Mouse (Mus musculus): ENCODE measurements at regions not wholly inside any gene's neighbourhood (a gene's known extent, or its start where the extent isn't known, plus 50 kb on each side); places are given as distances from the start of the nearest gene placed in this dataset.
"Not testable (repeated sequence)": the region's sequence is repeated elsewhere in the genome, so short reads cannot be mapped to it uniquely, and the experiment has no call there.

- ATAC-seq (ENCODE audit: low FRiP score, low TSS enrichment): no peak
- H3K27me3 ChIP-seq (ENCODE audit: insufficient read depth, low read length): no peaks in the 10 kb centered on the region
- no peak overlapping the region for H3K27ac ChIP-seq (ENCODE audit: low read length)
- no peak overlapping the region for H3K4me3 ChIP-seq (ENCODE audit: low read length)
- H3K4me2 ChIP-seq (replicated peaks; ENCODE audit: low read depth, low read length): no peak overlapping the region
- H3K9me3 ChIP-seq (ENCODE audit: low read length): no peaks in the 10 kb centered on the region
- no peaks in the 10 kb centered on the region for H3K4me1 ChIP-seq (ENCODE audit: insufficient read depth, low read length)
- H3K36me3 ChIP-seq (ENCODE audit: insufficient read depth, low read length): no peaks in the 10 kb centered on the region
- H3K9ac ChIP-seq (replicated peaks; ENCODE audit: low read length): no peak overlapping the region
- 71% methylated on average over 1 of the region's 1 CpGs for WGBS
These were observed 852.6 kb downstream of the Gm9195 start for GRCm38 (mm10) chr14:71639083-71639482.

- H3K27me3 ChIP-seq (ENCODE audit: insufficient read depth, low read length): no peaks in the 10 kb centered on the region
- no peak overlapping the region for H3K9ac ChIP-seq (replicated peaks; ENCODE audit: low read length)
- no peak overlapping the region for H3K4me2 ChIP-seq (replicated peaks; ENCODE audit: low read depth, low read length)
- WGBS: 90% methylated on average over 1 of the region's 1 CpGs
- no peak for ATAC-seq (ENCODE audit: low FRiP score, low TSS enrichment)
- no peaks in the 10 kb centered on the region for H3K9me3 ChIP-seq (ENCODE audit: low read length)
- no peak overlapping the region for H3K4me3 ChIP-seq (ENCODE audit: low read length)
- H3K4me1 ChIP-seq (ENCODE audit: insufficient read depth, low read length): no peaks in the 10 kb centered on the region
- H3K36me3 ChIP-seq (ENCODE audit: insufficient read depth, low read length): no peaks in the 10 kb centered on the region
- no peak overlapping the region for H3K27ac ChIP-seq (ENCODE audit: low read length)
These were observed 856.5 kb downstream of the Gm9195 start for GRCm38 (mm10) chr14:71635091-71635490.

- Histone ChIP-seq H3K4me3 (ENCODE audit: low read length) (no peak overlapping the region), H3K9ac (replicated peaks; ENCODE audit: low read length) (no peak overlapping the region), H3K27ac (ENCODE audit: low read length) (no peak overlapping the region), H3K27me3 (ENCODE audit: insufficient read depth, low read length) (no peaks in the 10 kb centered on the region), H3K4me2 (replicated peaks; ENCODE audit: low read depth, low read length) (no peak overlapping the region), H3K4me1 (ENCODE audit: insufficient read depth, low read length) (no peaks in the 10 kb centered on the region), H3K36me3 (ENCODE audit: insufficient read depth, low read length) (no peaks in the 10 kb centered on the region), H3K9me3 (ENCODE audit: low read length) (no peaks in the 10 kb centered on the region)
- no peak for ATAC-seq (ENCODE audit: low FRiP score, low TSS enrichment)
- 81% methylated on average over 4 of the region's 4 CpGs for WGBS
These were observed 881.8 kb downstream of the Gm9195 start for GRCm38 (mm10) chr14:71609698-71610301.

GRCm38 (mm10) chr14:71603710-71604109 lies 887.9 kb downstream of the Gm9195 start:
- H3K4me1 ChIP-seq (ENCODE audit: insufficient read depth, low read length): no peaks in the 10 kb centered on the region
- no peaks in the 10 kb centered on the region for H3K27me3 ChIP-seq (ENCODE audit: insufficient read depth, low read length)
- H3K9me3 ChIP-seq (ENCODE audit: low read length): no peaks in the 10 kb centered on the region
- no peak overlapping the region for H3K4me2 ChIP-seq (replicated peaks; ENCODE audit: low read depth, low read length)
- no peak overlapping the region for H3K27ac ChIP-seq (ENCODE audit: low read length)
- 75% methylated on average over 2 of the region's 2 CpGs for WGBS
- H3K36me3 ChIP-seq (ENCODE audit: insufficient read depth, low read length): no peaks in the 10 kb centered on the region
- H3K4me3 ChIP-seq (ENCODE audit: low read length): no peak overlapping the region
- no peak overlapping the region for H3K9ac ChIP-seq (replicated peaks; ENCODE audit: low read length)
- no peak for ATAC-seq (ENCODE audit: low FRiP score, low TSS enrichment)

- H3K9ac ChIP-seq (replicated peaks; ENCODE audit: low read length): no peak overlapping the region
- H3K9me3 ChIP-seq (ENCODE audit: low read length): no peaks in the 10 kb centered on the region
- no peak overlapping the region for H3K27ac ChIP-seq (ENCODE audit: low read length)
- no peaks in the 10 kb centered on the region for H3K27me3 ChIP-seq (ENCODE audit: insufficient read depth, low read length)
- no peak for ATAC-seq (ENCODE audit: low FRiP score, low TSS enrichment)
- 47% methylated on average over 3 of the region's 3 CpGs for WGBS
- H3K4me2 ChIP-seq (replicated peaks; ENCODE audit: low read depth, low read length): no peak overlapping the region
- no peaks in the 10 kb centered on the region for H3K36me3 ChIP-seq (ENCODE audit: insufficient read depth, low read length)
- H3K4me1 ChIP-seq (ENCODE audit: insufficient read depth, low read length): no peaks in the 10 kb centered on the region
- H3K4me3 ChIP-seq (ENCODE audit: low read length): no peak overlapping the region
These were observed 893.8 kb downstream of the Gm9195 start for GRCm38 (mm10) chr14:71597859-71598258.

GRCm38 (mm10) chr14:71588694-71589240 lies 902.9 kb downstream of the Gm9195 start:
- Histone ChIP-seq H3K9me3 (ENCODE audit: low read length) (no peaks in the 10 kb centered on the region), H3K27me3 (ENCODE audit: insufficient read depth, low read length) (no peaks in the 10 kb centered on the region), H3K9ac (replicated peaks; ENCODE audit: low read length) (no peak overlapping the region), H3K4me3 (ENCODE audit: low read length) (no peak overlapping the region), H3K27ac (ENCODE audit: low read length) (no peak overlapping the region), H3K4me2 (replicated peaks; ENCODE audit: low read depth, low read length) (no peak overlapping the region), H3K36me3 (ENCODE audit: insufficient read depth, low read length) (no peaks in the 10 kb centered on the region), H3K4me1 (ENCODE audit: insufficient read depth, low read length) (no peaks in the 10 kb centered on the region)
- no peak for ATAC-seq (ENCODE audit: low FRiP score, low TSS enrichment)
- WGBS: 21% methylated on average over 1 of the region's 1 CpGs

- ATAC-seq (ENCODE audit: low FRiP score, low TSS enrichment): no peak
- H3K9ac ChIP-seq (replicated peaks; ENCODE audit: low read length): no peak overlapping the region
- H3K36me3 ChIP-seq (ENCODE audit: insufficient read depth, low read length): no peaks in the 10 kb centered on the region
- no peaks in the 10 kb centered on the region for H3K27me3 ChIP-seq (ENCODE audit: insufficient read depth, low read length)
- H3K27ac ChIP-seq (ENCODE audit: low read length): no peak overlapping the region
- H3K4me3 ChIP-seq (ENCODE audit: low read length): no peak overlapping the region
- H3K4me1 ChIP-seq (ENCODE audit: insufficient read depth, low read length): no peaks in the 10 kb centered on the region
- H3K4me2 ChIP-seq (replicated peaks; ENCODE audit: low read depth, low read length): no peak overlapping the region
- no peaks in the 10 kb centered on the region for H3K9me3 ChIP-seq (ENCODE audit: low read length)
These were observed 903.6 kb downstream of the Gm9195 start for GRCm38 (mm10) chr14:71588006-71588405.

- no peaks in the 10 kb centered on the region for H3K9me3 ChIP-seq (ENCODE audit: low read length)
- H3K27ac ChIP-seq (ENCODE audit: low read length): no peak overlapping the region
- H3K9ac ChIP-seq (replicated peaks; ENCODE audit: low read length): no peak overlapping the region
- no peaks in the 10 kb centered on the region for H3K36me3 ChIP-seq (ENCODE audit: insufficient read depth, low read length)
- H3K4me2 ChIP-seq (replicated peaks; ENCODE audit: low read depth, low read length): no peak overlapping the region
- ATAC-seq (ENCODE audit: low FRiP score, low TSS enrichment): no peak
- H3K4me3 ChIP-seq (ENCODE audit: low read length): no peak overlapping the region
- H3K27me3 ChIP-seq (ENCODE audit: insufficient read depth, low read length): no peaks in the 10 kb centered on the region
- no peaks in the 10 kb centered on the region for H3K4me1 ChIP-seq (ENCODE audit: insufficient read depth, low read length)
- 81% methylated on average over 3 of the region's 3 CpGs for WGBS
These were observed 926.8 kb downstream of the Gm9195 start for GRCm38 (mm10) chr14:71564816-71565215.

- no peaks in the 10 kb centered on the region for H3K36me3 ChIP-seq (ENCODE audit: insufficient read depth, low read length)
- H3K4me1 ChIP-seq (ENCODE audit: insufficient read depth, low read length): no peaks in the 10 kb centered on the region
- H3K4me3 ChIP-seq (ENCODE audit: low read length): no peak overlapping the region
- H3K27ac ChIP-seq (ENCODE audit: low read length): no peak overlapping the region
- H3K27me3 ChIP-seq (ENCODE audit: insufficient read depth, low read length): no peaks in the 10 kb centered on the region
- no peak overlapping the region for H3K9ac ChIP-seq (replicated peaks; ENCODE audit: low read length)
- no peak for ATAC-seq (ENCODE audit: low FRiP score, low TSS enrichment)
- H3K9me3 ChIP-seq (ENCODE audit: low read length): no peaks in the 10 kb centered on the region
- H3K4me2 ChIP-seq (replicated peaks; ENCODE audit: low read depth, low read length): no peak overlapping the region
- WGBS: 85% methylated on average over 4 of the region's 4 CpGs
These were observed 929.7 kb downstream of the Gm9195 start for GRCm38 (mm10) chr14:71561906-71562305.

- not testable (repeated sequence) for H3K4me2 ChIP-seq (replicated peaks; ENCODE audit: low read depth, low read length); H3K36me3 ChIP-seq (ENCODE audit: insufficient read depth, low read length); H3K9ac ChIP-seq (replicated peaks; ENCODE audit: low read length); ATAC-seq (ENCODE audit: low FRiP score, low TSS enrichment); H3K27ac ChIP-seq (ENCODE audit: low read length); H3K9me3 ChIP-seq (ENCODE audit: low read length); H3K4me1 ChIP-seq (ENCODE audit: insufficient read depth, low read length); H3K27me3 ChIP-seq (ENCODE audit: insufficient read depth, low read length); H3K4me3 ChIP-seq (ENCODE audit: low read length)
- WGBS: 90% methylated on average over 2 of the region's 3 CpGs
These were observed 937.3 kb downstream of the Gm9195 start for GRCm38 (mm10) chr14:71554324-71554723.
